Mouse (Mus musculus): Measurements from ENCODE around the gene Ikzf4.

Gene Ikzf4

DNA sequence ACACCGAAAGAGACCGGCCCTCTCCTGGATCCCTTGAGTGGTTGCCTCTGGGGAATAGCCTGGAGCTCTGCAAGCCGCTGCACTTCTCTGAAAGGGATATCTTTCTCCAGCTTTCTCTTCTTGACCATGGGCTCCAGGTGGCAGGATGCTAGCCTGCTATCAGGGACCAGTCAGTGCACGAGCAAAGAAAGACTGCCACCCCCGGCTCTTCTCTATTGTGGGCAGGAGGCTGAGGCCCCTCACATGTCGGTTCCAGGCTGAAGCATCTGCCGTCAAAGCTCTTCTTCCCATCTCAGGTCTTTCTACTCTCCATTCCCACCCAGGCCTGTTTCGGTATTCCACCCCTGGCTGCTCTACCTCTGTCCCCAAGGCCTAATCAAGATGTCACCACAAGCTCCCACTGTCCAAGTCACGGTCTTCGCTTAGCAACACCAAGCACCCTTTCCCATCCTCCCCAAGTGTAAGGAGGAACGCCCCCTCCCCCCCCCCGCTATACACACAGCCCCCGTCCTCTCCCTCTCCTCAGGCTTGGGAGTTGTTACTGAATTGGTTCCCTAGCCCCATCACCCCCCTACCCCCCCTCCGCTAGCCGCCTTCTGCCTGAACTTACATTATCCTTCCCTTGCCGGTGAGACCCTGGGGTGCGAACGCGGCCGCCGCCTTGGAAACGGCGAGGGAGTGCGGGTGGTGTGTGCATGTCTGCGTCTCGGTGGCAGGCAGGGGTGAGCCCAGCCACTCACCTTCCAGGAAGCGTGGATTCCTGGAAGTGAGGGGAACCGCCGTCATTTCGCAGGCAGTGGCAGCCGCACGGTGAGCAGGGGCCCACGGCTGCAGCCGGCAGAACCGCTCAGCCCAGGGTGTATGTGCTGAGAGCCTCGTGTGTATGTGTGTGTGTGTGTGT lies at the start of gene Ikzf4:
Ikzf4 (minus strand) TSS at position 881 of the 901 bp plus-strand sequence.
- peak; percentile 57 for DNase-seq

DNA sequence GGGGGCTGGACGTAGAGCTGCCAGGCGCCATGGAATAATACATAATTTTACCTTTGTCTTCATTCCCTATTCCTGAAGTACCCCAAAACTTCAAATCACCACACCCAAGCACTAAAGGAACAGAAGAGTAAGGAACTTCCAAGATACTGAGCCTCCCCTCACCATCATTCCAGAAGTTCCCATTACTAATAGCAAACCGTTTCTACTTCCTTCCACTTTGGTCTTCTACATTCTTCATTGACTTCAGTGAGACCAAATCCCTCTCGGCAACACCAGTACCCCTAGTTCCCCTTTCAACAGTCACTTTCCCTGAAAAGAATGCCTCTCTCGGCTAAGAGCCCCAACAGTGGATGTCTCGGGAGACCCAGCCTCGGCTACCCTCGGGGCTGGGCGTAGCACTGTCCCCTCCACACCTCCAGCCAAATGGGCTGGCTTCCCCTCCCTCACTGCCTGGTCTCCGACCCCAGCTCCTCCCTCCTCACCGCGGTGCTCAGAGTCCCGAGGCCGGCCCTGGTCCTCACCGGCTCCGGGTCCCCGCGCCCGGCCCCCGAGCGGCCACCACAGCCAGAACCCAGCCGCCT lies 49.7 kb upstream of the Ikzf4 start:
- DNase-seq: no peak

DNA sequence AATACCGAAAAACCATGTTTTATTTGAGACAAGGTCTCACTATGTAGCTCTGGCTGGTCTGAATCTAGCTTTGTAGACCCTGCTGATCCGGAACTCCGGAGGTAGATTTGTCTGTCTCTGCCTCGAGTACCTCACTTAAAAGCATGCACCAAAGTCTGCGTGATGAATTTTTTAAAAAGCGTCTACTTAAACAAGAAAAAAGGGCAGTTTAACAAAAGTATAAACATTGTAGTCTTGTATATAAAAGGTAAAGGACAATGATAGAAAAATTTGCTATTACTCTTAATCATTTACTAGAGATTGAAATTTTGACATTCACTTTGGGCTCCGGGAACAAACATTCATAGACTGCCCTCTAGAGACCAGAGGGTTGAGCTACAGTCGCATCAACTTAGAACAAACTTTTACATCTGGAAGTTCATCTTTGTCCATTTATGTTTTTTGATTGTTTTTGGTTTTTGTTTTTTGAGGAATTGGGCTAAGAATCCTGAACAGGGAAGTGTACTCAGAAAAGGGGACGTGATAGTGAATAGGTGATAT lies 28.7 kb upstream of the Ikzf4 start:
- DNase-seq: peak; percentile 48

DNA sequence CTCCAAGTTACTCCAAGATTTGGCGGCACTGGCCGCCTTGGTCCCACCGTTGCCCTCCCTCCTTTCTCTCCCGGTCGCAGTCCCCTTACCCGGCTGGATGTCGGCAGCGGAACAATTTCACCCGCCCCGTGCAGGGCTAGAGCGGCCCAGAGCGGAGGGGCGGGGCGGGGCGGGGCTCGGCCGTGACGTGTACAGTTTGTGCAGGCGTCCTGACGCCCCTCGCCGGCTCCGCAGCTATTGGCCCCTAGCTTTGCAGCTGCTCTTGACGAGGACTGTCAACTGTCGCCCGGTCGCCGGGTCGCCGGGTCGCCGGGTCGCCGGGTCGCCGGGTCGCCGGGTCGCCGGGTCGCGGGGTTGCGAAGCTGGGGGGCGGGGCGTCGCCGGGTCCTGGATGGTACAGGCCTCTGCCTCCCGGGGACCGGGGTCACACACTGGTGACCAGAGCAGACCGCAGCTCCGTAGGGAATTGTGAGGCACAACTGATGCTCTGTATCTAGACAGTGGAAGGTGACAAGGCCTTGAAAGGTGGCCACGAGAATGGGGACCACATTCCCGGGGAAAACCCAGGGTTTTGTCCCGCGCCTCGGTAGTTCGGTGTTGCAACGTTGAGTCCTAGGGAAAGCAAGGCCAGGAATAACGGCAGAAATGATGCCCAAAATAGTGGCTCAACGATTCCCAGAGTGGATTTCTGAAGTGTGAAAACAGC lies 28.1 kb upstream of the Ikzf4 start, which contains the start of gene Suox:
Suox (minus strand) TSS at position 311 of the 706 bp plus-strand sequence.
- peak; percentile 93 for DNase-seq

DNA sequence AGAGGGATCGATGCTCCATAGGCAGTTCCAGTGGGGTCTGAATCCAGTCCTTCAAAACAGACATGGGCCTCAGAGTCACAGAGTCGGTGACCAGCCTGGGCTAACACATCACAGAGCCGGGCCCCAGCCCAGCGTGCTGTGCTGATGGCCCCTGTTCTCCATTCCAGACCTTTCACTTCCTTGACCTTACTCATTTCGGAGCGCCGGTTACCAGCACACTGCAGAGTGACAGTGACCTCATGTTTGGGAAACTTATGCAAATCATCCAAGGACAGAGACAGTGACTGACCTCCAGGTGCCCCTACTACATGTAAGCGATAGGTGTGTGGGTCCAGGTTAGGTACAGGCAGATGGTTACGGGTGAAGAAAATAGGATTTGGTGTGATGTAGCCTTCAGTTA lies 25.4 kb upstream of the Ikzf4 start:
- DNase-seq: no peak

DNA sequence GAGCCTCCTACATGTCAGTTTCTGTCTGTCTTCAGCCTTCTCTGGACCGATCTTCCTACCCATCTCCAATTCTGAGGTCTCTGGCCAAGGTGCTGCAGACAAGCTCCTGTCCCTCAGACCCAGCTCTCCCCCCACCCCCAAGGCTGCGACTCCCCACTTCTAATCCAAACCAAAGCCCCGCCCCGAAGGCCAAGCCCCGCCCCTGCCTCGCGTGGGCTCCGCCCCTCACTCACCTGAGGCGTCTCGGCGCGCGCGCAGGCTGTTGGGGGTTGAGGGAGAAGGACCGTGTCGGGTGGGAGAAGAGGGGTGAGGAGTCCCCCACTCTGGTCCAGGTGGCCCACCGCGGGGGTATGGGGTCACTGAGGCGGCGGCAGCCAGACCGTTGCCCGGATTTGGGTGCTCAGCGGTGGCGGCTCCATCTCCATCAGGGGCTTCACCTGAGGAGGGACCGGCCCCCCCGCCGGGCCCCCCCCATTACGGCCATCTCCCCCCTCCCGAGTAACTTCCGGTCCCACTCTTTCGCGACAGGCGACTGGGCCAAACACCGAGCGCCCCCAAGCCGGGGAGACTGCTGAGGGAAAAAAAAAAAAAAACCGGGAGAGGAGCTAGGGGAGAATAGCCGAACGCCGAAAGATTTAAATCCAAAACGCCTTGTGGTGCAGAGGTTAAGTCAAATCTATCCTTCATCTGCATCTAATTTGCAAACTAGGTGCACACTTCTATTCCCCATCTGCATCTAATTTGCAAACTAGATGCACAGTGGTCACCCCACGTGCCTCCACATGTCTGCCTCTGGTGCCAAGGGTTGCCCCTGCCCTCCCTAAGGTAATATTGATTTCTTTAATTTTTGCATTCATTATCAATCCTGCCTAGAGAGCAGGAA lies 23.2 kb upstream of the Ikzf4 start:
- peak; percentile 75 for DNase-seq

DNA sequence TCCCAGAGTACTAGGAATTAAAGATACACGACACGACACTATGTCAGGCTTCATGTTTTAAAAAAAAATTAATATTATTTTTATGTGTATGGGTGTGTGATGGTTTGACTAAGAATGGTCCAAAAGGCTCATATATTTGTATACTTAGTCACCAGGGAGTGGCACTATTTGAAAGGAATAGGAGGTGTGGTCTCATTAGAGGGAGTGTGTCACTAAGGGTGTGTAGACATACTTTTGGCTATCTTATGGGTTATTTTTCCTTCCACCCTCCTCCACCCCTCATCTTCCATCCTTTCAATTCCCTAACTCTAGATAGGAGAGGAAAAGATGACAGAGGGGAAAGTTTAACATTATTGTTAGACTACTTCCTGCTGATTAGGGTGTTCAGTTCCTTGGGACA lies 20.0 kb upstream of the Ikzf4 start:
- DNase-seq: no peak

DNA sequence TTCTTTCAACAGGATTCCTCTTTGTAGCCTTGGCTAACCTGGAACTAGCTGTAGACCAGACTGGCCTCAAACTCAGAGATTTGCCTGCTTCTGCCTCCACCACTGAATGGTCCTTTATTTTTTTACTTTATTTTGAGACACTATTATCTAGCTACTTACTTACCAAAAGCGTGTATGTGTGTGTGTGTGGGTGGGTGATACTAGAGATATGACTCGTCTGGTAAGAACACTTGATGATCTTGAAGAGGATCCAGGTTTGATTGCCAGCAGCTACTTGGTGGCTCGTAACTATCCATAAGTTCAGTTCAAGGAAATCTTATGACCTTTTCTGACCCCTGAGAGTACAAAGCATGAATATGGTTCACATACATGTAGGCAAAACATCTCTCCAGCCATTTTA lies 19.5 kb upstream of the Ikzf4 start:
- DNase-seq: no peak

DNA sequence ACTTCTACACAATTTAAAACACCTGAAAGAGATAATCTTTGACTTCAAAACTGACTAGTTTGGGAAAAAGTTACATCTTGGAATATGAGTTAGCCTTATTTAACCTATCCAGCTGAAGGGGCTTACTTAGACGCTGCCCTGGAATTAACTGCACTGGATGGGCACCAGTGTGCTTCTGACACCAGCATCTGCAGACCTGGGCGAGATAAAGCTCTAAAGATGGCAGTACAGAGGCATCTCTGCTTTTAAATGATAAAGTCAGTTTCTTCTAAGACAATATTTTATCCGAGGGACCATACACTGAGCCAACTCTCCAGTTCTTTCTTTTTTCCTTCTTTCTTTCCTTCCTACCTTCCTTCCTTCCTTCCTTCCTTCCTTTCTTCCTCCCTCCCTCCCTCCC lies 19.0 kb upstream of the Ikzf4 start:
- DNase-seq: no peak

DNA sequence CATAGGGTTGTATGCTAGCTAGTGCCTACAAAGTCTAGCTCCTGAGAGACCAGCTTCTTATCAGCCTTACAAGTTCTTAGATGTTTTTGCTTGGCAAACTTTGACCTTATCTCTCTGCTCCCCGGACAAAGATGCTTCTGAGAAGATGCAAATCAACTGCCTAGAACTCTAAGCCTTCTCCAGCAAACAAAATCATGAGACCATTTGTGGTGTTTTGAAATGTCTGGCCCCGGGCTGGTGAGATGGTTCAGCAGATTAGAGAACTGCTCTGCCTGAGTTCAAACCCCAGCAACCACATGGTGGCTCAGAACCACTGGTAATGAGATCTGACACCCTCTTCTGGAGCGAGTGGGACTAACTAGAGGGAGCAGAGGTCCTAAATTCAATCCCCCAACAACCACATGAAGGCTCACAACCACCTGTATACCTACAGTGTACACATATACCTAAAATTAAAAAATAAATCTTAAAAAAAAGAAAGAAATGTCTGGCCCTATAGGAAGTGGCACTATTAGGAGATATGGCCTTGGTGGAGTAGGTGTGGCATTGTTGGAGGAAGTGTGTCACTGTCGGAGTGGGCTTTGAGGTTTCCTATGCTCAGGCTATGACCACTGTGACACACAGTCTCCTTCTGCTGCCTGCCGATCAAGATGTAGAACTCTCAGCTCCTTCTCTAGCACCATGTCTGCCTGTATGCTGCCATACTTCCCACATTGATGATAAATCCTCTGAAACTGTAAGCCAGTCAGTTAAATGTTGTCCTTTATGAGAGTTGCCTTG lies 17.8 kb upstream of the Ikzf4 start:
- no peak for DNase-seq

DNA sequence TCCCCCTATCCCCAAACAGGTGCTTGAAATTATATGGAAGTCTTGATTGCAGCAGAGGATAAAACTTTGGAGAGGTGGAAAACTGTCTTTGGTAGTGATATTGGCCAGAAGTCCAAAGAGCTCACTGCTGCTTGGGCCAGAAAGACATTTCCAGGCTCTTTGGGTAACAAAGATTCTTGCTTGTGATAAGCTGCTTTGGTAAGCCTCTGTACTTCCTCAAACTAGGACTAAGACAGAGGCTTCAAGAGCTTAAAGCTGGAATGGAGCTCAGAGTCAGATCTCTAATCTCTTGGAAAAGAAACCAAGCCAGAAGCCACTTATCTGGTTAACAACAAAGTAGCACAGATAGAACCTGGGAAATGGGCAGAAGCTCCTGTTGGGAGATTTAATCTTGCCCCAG lies 16.7 kb upstream of the Ikzf4 start:
- DNase-seq: no peak

DNA sequence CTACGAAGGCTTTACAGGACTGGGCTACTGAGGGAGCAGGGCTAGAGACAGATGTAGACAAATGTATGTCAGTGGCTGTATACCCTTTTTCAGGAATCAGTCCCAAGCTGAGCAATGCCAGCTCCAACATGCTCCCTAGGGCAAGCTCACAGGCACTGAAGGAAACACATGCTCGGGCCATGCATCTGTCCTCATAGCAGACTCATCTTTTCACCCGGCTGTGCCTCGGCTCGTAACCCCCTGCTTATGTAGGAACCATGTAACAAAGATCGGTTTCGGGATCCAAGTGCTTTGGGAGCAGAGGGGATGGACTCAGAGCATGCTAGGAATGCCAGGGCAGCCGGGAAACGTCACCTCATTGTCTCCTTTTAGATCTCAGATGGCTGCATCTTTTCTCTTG lies 13.7 kb upstream of the Ikzf4 start:
- no peak for DNase-seq

DNA sequence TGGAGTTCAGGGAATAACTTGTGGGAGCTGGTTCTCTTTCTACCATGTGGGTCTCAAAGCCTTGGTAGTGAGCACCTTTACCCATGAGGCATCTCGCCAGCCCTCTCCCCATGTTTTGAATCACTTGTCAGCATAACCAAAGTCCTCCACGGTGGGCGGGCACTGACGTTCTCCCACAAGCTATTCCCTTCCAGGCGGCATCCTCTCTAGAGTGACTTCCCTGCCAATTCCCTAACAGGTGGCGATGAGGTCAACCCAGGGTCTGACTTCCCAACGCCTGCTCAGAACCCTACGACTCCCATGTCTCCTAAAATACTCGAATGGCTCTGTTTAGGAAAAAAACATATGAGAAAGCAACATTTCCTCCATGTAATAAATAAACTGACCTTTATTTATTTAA lies 12.1 kb upstream of the Ikzf4 start:
- DNase-seq: no peak

DNA sequence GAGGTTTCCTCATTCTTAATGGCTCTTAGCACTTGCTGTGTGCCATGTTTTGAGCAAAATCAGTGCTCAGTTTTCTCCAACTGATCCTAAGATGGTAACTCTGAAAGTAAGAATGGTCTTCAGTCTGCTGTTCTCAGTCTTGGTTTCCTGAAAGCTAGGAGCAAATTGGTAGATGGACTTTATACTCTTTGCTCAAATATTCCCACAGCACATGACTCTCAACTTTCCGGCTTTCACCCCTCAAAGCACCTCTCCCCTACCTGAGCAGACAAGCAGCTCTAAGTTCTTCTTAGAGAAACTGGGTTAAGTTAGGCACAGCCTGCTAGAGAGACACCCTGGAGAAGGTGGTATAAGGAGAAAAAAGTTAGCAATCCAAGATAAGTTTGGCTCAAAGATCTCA lies 10.9 kb upstream of the Ikzf4 start:
- no peak for DNase-seq

DNA sequence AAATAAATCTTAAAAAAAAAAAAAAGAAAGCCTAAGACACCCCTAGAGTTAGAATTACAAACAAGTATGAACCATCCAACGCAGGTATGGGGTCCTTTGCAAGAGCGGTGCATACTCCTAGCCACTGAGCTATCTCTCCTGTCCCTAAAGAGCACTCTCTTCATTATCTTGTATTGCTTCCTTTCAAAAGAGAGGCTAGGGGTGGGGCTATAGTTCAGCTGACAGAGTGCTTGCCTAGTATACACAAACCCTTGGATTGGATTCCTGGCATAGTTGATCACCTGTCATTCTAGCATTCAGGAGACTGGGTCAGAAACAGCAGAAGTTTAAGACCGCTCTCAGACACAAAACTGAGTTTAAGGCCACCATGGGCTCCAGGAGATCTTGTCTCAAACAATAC lies 9.5 kb upstream of the Ikzf4 start:
- DNase-seq: no peak

DNA sequence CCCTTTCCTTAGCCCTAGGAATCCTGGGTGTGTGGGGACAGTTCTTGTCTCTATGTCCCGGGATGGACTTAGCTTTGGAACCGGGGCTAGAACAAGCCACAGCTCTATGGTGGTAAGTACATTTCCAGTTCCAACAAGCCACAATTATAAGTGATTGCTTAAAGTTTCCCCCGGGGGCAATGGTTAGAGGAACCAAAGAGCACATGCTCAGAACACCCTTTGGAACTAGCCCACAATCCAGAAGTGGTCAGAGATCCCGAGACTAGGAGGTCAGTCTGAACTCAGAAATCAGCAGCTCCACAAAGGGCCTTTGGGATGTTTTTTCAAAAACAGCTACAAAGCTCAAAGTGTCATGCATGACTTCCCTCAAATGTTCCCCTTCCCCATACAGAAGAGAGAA lies 8.1 kb upstream of the Ikzf4 start:
- DNase-seq: no peak

DNA sequence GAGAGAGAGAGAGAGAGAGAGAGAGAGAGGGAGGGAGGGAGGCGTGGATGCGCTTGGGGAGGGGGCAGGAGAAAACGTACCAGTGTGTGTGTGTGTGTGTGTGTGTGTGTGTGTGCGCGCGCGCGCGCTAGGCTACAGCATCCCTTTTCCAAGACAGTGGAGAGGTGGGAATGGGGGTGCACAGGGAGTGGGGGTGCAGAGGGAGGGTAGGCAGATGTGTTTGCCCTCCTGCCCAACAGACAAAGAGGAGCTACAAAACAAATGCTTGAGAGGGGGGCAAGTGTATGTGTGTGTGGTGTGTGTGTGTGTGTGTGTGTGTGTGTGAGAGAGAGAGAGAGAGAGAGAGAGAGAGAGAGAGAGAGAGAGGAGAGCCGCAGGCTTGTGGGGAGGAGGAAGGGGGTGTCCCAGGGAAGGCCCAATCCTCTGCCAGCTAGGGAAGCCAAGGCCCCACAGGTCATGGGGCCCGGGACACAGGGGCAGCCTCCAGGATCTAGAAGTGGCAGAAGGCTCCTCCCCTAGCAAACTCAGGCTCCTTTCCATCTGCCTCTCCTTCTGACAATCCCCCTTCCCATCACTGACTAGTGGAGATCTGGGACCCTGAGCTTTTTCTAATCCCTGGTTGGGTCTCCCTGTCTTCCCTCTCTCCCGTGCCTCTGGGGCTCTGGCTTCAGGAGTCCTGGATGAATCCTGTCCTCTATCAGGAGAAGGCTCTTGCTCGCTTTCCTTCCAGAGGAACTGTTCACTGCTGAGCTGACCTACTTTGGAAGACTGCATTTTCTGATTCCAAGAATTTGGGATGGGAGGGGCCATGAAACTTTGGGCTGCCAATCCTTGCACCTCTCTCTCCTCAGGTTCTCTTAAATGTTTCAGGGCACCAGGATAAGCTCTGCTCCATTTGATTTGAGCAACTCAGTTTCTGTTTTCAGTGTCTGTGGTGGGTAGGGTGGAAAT lies 623 bp upstream of the Ikzf4 start:
- peak; percentile 52 for DNase-seq

DNA sequence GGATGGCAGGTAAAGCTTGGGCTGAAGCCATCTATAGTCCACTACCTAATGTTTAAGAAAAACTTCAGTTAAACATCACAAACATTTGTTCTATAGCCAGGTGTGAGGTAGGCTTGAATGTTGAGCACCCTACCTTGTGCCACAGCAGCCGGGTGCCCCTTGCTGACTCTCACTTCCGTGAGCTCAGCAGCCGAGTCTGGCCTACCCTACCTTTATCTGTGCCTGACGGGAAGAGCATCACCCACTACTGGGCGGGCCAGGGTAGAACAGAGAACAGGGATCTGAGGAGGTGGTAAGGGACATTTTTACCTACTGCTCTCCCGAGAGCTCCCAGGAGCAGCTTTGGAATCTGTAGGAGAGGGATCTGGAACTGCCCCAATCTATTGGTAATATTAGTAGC lies 3.0 kb downstream of the Ikzf4 start:
- no peak for DNase-seq

DNA sequence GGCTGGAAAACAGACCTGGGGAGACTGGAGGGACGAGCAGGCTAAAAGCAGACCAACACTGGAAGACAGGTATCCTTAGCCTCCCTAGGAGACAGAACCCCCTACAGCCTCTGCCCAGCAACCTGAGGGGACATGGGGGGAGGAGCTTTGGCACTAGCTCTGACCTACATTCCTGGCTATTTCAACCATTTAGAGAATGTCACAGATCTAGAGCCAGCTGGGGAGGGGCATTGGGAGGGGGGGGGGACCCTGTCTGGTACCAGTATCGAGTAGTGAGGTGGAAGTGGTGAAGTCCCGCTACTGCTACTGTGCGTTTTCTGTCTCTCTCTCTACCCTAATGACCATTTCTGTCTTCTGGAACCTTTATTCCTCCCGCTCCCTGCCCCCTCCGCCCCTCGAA lies 3.9 kb downstream of the Ikzf4 start:
- no peak for DNase-seq

DNA sequence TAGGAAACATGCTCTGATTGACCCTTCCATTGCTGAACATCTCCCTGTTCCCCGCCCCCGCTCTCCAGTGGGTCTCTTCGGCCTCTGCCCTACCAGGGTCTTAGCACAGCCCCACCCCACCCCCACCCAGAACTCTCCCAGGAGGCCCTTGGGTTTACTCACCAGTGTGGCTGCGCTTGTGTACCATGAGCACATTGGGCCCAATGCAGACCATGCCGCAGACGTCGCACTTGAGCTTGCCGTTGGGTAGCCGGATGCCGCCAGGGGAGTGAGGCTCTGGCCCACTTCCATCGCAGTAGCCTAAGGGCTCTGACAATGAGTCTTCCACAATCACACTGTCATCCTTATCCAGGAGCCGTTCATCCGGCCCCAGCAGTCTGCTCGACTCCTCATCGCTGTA lies 4.9 kb downstream of the Ikzf4 start:
- no peak for DNase-seq

DNA sequence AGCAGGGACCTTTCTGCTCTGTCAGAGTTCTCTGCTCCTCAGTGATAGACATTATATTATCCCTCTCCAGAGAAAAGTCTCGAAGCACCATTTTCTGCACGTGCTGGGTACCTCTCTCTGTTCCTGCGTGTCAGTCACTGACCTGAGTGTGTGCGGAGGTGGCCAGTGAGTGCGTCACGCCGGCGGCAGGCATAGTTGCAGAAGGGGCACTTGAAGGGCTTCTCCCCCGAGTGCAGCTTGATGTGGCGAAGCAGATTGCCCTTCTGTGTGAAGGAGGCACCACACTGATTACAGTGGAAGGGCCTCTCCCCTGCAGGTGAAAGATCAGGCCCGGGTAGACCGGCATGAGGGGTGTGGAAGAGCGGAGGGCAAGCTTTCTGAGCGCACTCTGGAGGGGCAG lies 5.8 kb downstream of the Ikzf4 start:
- no peak for DNase-seq

Measured in thymus, postnatal 14 days (tissue).